Mouse (Mus musculus): ENCODE measurements around the gene Thbs3. TPM values are rescaled to one million over a fixed set of nuclear protein-coding genes. Genes with fewer than 3 reads are reported as not detected.
A peak's percentile ranks its signal among the peaks of the same experiment; 100 is the strongest.

The Thbs3 gene
- polyA plus RNA-seq, 2 experiments = 78.9 to 244 TPM

DNA sequence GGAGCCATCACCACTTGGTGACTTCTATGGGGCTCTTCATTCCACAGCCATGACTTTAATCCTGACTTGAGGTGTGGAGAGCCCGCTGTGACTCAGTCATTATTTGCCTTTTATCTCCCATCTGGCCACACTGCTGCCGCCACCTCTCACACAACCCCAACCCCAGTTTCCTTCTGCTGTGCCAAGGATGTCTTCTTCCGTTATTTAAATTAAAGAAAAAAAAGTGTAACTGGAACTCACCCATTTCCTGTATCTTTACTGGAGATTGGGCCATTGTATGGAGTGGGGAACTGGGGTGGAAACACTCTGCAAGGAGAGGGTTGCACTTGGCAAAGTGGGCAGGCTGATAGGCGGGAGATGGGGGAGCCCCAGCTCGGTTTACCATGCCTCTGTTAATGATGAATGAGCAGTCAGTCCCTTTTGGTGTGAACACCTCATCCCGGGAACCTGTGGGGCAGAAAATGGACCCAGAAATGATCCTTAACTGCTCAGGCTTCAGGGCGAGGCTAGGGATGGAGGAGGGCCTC, 32.4 kb upstream of the Thbs3 start:
- Histone ChIP-seq H3K9me3 (ENCODE audit: control insufficient read depth, low read length) (no peaks in the 10 kb centered on the region), H3K9ac (ENCODE audit: low read depth, low read length, severe bottlenecking) (no peak overlapping the region), H3K4me3 (replicated peaks; ENCODE audit: low read length) (peak overlapping the region; percentile 68), H3K4me2 (replicated peaks; ENCODE audit: low read depth, low read length, severe bottlenecking) (peak overlapping the region; percentile 92), H3K36me3 (ENCODE audit: control insufficient read depth, insufficient read depth, low read length) (peaks cover 44% of the 10 kb centered on the region), H3K27me3 (ENCODE audit: control insufficient read depth, insufficient read depth, low read length) (no peaks in the 10 kb centered on the region), H3K4me1 (ENCODE audit: control insufficient read depth, insufficient read depth, low read length) (peaks cover 31% of the 10 kb centered on the region), H3K27ac (replicated peaks; ENCODE audit: low read depth, low read length) (no peak overlapping the region)
- DNase-seq (ENCODE audit: low spot score) (no peak), ATAC-seq (ENCODE audit: low FRiP score, low read depth) (no peak)
- 47% methylated on average over 7 of the region's 7 CpGs for WGBS
- no peak for TF ChIP-seq POLR2A (IDR thresholded peaks at IDR 0.05; ENCODE audit: borderline replicate concordance, extremely low read depth, insufficient read depth, insufficient read length)

DNA sequence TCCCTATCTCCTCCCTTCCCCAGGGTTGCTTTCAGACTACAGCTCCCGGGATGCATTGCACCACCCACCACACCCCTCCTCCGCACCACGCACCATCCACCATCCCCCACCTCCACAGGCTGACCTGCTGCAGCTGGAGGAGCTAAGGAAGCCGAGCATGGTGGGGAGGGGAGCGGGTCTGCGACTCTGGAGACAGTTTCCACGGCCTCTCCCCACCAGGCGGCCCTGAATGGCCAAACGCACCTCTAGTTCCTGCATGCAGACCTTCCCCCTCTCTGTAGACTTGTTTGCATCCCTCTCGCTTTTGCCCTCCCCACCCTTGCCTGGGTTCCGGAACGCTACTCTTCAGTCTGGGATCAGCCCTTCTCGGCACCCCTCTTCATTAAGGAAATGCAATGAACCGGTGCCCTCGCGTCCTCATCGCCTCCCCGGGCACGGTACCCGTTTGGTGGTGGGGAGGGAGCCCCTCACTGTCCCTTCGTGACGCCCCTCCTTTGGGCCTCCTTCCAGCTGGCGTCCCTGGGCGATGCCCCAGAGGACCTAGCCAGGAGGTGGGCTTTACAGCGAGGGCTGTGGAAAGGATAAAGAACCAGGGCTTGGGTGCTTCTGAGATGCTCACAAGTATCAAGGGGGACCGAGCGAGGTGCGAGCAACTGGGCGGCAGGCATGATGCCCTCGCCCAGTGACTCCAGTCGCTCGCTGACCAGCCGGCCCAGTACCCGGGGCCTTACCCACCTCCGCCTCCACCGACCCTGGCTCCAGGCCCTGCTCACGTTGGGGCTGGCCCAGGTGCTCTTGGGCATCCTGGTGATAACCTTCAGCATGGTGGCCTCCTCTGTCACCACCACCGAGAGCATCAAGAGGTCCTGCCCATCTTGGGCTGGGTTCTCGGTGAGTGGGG, 31.7 kb upstream of the Thbs3 start, which contains the start of gene Fam189b:
TSS of gene Fam189b (plus strand) at position 86 of the 901 bp plus-strand sequence.
- ATAC-seq (ENCODE audit: low FRiP score, low read depth) = peak; percentile 94
- no peaks in the 10 kb centered on the region for H3K27me3 ChIP-seq (ENCODE audit: control insufficient read depth, insufficient read depth, low read length)
- H3K9me3 ChIP-seq (ENCODE audit: control insufficient read depth, low read length) = no peaks in the 10 kb centered on the region
- TF ChIP-seq POLR2A (IDR thresholded peaks at IDR 0.05; ENCODE audit: borderline replicate concordance, extremely low read depth, insufficient read depth, insufficient read length) = peak; percentile 86; the same call in 1 of the 2 replicates
- H3K27ac ChIP-seq (replicated peaks; ENCODE audit: low read depth, low read length) = peak within 1 kb of the TSS; percentile 83
- H3K4me2 ChIP-seq (replicated peaks; ENCODE audit: low read depth, low read length, severe bottlenecking) = peak within 1 kb of the TSS; percentile 92
- 3% methylated on average over 39 of the region's 39 CpGs for WGBS
- peak within 1 kb of the TSS; percentile 85 for H3K9ac ChIP-seq (ENCODE audit: low read depth, low read length, severe bottlenecking)
- peak; percentile 85 for DNase-seq (ENCODE audit: low spot score)
- H3K36me3 ChIP-seq (ENCODE audit: control insufficient read depth, insufficient read depth, low read length) = peaks cover 51% of the 10 kb centered on the region
- peak within 1 kb of the TSS; percentile 68 for H3K4me3 ChIP-seq (replicated peaks; ENCODE audit: low read length)
- peaks cover 28% of the 10 kb centered on the region for H3K4me1 ChIP-seq (ENCODE audit: control insufficient read depth, insufficient read depth, low read length)

DNA sequence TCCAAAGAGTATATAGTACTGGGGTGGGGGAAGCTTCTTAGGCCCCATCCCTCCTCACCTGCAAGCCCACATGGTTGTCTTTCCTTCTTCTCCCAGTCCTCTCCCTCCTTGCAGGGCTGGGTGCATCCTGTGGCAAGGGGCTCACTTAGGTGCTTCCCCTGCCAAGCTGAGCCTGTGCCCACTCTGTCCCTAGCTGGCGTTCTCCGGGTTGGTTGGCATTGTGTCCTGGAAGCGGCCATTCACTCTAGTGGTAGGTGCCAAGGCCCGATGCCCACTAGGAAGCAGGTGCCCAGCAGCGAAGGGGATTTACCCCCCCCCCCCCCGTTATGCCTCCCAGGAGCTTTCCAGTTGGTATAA, 31.0 kb upstream of the Thbs3 start:
- ATAC-seq (ENCODE audit: low FRiP score, low read depth) (no peak), DNase-seq (ENCODE audit: low spot score) (no peak)
- Histone ChIP-seq H3K36me3 (ENCODE audit: control insufficient read depth, insufficient read depth, low read length) (peaks cover 57% of the 10 kb centered on the region), H3K9me3 (ENCODE audit: control insufficient read depth, low read length) (no peaks in the 10 kb centered on the region), H3K4me1 (ENCODE audit: control insufficient read depth, insufficient read depth, low read length) (peaks cover 23% of the 10 kb centered on the region), H3K4me2 (replicated peaks; ENCODE audit: low read depth, low read length, severe bottlenecking) (peak overlapping the region; percentile 92), H3K27me3 (ENCODE audit: control insufficient read depth, insufficient read depth, low read length) (no peaks in the 10 kb centered on the region), H3K9ac (ENCODE audit: low read depth, low read length, severe bottlenecking) (peak overlapping the region; percentile 85), H3K4me3 (replicated peaks; ENCODE audit: low read length) (peak overlapping the region; percentile 68), H3K27ac (replicated peaks; ENCODE audit: low read depth, low read length) (no peak overlapping the region)
- 82% methylated on average over 5 of the region's 6 CpGs for WGBS
- no peak for TF ChIP-seq POLR2A (IDR thresholded peaks at IDR 0.05; ENCODE audit: borderline replicate concordance, extremely low read depth, insufficient read depth, insufficient read length)

DNA sequence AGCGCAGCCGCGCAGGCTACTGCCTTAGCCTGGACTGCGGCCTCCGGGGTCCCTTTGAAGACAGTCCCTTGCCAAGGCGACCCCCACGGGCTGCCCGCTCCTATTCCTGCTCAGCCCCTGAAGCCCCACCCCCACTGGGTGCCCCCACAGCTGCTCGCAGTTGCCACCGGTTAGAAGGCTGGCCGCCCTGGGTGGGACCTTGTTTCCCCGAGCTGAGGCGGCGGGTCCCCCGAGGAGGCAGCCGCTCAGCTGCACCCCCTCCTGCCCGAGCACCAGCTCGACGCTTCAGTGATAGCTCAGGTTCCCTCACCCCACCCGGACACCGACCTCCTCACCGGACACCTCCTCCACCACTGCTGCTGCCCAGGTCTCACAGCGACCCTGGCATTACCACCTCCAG, 27.8 kb upstream of the Thbs3 start:
- H3K9me3 ChIP-seq (ENCODE audit: control insufficient read depth, low read length) = no peaks in the 10 kb centered on the region
- H3K4me3 ChIP-seq (replicated peaks; ENCODE audit: low read length) = no peak overlapping the region
- ATAC-seq (ENCODE audit: low FRiP score, low read depth) = no peak
- H3K9ac ChIP-seq (ENCODE audit: low read depth, low read length, severe bottlenecking) = no peak overlapping the region
- no peak overlapping the region for H3K27ac ChIP-seq (replicated peaks; ENCODE audit: low read depth, low read length)
- no peak for DNase-seq (ENCODE audit: low spot score)
- H3K4me1 ChIP-seq (ENCODE audit: control insufficient read depth, insufficient read depth, low read length) = peaks cover 23% of the 10 kb centered on the region
- WGBS = 49% methylated on average over 20 of the region's 23 CpGs
- no peak overlapping the region for H3K4me2 ChIP-seq (replicated peaks; ENCODE audit: low read depth, low read length, severe bottlenecking)
- H3K36me3 ChIP-seq (ENCODE audit: control insufficient read depth, insufficient read depth, low read length) = peaks cover 27% of the 10 kb centered on the region
- no peaks in the 10 kb centered on the region for H3K27me3 ChIP-seq (ENCODE audit: control insufficient read depth, insufficient read depth, low read length)
- no peak for TF ChIP-seq POLR2A (IDR thresholded peaks at IDR 0.05; ENCODE audit: borderline replicate concordance, extremely low read depth, insufficient read depth, insufficient read length)

DNA sequence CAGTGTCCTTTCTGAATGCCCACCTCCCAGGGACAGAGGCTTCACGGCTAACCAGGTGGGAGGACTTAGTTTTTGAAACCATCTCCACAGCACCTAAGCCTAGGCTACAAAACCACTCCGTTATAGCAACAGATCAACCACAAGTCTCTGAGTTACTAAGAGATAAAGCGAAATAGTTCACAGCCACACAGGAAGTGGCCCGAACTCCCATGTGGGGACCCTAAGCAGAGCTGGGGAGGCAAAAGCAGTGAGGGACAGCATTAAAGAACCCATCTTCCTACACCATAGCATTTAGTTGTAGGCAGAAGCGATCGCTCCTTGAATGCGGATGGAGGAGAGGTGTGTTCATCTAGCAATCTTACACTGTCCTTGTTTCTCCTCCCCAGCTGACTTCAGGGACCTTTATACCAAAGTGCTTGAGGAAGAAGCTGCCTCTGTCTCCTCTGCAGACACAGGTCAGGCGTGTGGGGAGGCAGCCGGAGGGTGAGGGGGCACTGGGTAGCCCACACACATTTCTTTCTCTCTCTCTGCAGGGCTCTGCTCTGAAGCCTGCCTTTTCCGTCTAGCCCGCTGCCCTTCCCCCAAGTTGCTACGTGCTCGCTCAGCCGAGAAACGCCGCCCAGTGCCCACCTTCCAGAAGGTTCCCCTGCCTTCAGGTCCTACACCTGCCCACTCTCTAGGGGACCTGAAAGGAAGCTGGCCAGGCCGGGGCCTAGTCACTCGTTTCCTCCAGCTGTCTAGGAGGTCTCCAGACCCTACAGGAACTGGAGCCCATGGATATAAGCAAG, 27.1 kb upstream of the Thbs3 start:
- no peak for ATAC-seq (ENCODE audit: low FRiP score, low read depth)

More for the DNA sequence above, 27.1 kb upstream of the Thbs3 start:
- H3K4me1 ChIP-seq (ENCODE audit: control insufficient read depth, insufficient read depth, low read length) = peaks cover 23% of the 10 kb centered on the region
- H3K4me3 ChIP-seq (replicated peaks; ENCODE audit: low read length) = no peak overlapping the region
- no peak overlapping the region for H3K27ac ChIP-seq (replicated peaks; ENCODE audit: low read depth, low read length)
- no peaks in the 10 kb centered on the region for H3K9me3 ChIP-seq (ENCODE audit: control insufficient read depth, low read length)
- H3K27me3 ChIP-seq (ENCODE audit: control insufficient read depth, insufficient read depth, low read length) = no peaks in the 10 kb centered on the region
- no peak overlapping the region for H3K9ac ChIP-seq (ENCODE audit: low read depth, low read length, severe bottlenecking)
- 85% methylated on average over 18 of the region's 18 CpGs for WGBS
- no peak for DNase-seq (ENCODE audit: low spot score)
- peaks cover 22% of the 10 kb centered on the region for H3K36me3 ChIP-seq (ENCODE audit: control insufficient read depth, insufficient read depth, low read length)
- TF ChIP-seq POLR2A (IDR thresholded peaks at IDR 0.05; ENCODE audit: borderline replicate concordance, extremely low read depth, insufficient read depth, insufficient read length) = no peak
- no peak overlapping the region for H3K4me2 ChIP-seq (replicated peaks; ENCODE audit: low read depth, low read length, severe bottlenecking)

All from limb, embryonic 14.5 days (tissue).